Mouse (Mus musculus) T-helper 1 cell (primary cell): ENCODE data around the gene March10.

Experiments used
- in situ Hi-C: fragments of 300-600 bp; cut with MboI, MseI; formaldehyde crosslinking; loops from one replicate; pipeline ENCODE4 v1.15.1; 2025; ENCODE audit warnings: high pct_unique_total_duplicates

The March10 gene

DNA sequence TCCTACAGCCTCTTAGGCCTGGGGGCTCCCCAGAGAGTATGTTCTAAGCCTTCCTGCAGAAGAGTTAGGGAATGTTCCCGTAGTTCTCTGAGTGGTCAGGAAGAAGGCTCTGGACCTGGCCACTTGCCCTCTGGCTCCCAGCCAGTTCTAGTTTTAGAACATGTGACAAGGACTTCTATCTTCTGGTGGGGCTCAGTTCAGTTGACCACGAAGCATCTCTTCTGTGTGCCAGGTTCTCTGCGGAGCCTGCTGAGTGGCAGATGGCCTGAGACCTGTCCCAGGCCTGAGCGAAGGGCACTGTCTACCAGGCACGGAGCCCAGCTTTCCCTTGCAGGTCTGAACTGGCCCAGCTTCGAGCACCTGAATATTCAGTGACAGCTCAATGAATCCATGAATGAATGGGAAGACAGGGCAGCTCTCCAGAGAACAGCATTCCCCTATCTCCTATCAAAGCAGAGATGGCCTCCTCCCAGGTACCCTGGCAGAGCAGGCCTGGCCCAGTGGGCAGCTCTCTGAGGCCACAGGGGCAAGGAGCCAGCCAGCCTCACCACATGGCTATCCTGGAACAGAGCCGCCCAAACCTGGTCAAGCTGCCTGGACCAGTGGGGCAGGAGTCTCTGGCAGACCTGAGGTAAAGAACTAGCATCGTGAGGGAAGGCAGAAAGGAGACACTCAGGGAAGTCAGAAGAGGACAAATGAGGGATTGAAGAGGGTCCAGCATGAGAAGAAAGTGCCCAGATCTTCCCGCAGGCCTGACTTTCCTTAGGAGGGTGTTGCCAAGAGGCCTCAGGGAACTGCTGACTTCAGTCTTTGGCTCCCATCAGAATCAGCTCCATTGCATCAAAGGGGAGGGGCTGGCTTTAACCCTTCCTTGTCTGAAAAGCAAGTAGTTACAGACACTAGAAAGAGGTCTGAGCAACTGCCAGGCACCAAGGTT is 103.3 kb downstream of the March10 start:
- in situ Hi-C loops: no loop called here

- in situ Hi-C loops: no loop called here
Measured at GRCm38 (mm10) chr11:105352152-105352551, 104.4 kb downstream of the March10 start.

DNA sequence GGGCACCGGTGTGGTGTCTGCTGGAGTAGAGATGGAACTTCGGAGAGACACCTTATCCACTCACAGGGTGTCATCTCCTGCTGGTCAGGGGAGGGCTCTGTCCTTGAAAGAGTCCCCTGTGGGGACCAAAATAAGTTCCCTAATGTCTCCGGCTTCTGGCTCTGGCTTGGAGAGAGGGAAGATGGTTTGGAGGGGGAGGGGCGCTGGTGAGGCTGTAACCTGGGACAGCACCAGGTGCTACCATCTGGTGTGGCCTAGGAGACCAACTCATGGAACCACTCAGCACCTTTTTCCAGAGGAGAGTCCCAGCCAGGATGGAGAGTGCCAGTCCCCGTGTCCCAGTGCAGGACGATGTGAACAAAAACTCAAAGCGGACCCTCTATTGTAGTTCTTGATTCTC is 105.9 kb downstream of the March10 start:
- in situ Hi-C loops: no loop called here

DNA sequence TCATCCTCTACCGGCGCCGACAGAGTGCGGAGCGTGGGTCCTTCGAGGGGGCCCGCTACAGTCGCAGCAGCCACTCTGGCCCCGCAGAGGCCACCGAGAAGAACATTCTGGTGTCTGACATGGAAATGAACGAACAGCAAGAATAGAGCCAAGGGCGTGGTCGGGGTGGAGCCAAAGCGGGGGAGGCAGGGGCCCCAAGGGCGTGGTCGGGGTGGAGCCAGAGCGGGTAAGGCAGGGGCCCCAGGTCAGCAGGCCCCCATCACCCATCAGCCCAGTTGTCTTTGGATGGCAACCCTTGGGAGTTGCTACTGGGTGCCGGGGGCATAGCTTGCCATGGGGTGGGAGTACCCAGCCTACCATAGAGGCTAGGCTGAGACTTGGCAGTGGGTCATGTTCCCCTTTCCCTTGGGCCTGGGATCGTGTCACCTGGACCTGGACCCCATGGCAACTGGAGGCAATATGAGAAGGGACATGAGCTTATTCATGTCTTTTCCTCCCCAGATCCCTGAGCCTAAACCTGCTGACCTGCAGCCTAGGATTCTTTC is 106.7 kb downstream of the March10 start:
- in situ Hi-C loops: loop anchor here (5.0 kb wide), 1 partner anchor 242 kb away; no protein-coding TSS in a partner anchor

GRCm38 (mm10) chr11:105348495-105348982 is 108.0 kb downstream of the March10 start:
- in situ Hi-C loops: loop anchor here (5.0 kb wide), 1 partner anchor 244 kb away; no protein-coding TSS in a partner anchor

GRCm38 (mm10) chr11:105347162-105348161 is 109.1 kb downstream of the March10 start:
- in situ Hi-C loops: loop anchor here (5.0 kb wide), 1 partner anchor 245 kb away; no protein-coding TSS in a partner anchor

DNA sequence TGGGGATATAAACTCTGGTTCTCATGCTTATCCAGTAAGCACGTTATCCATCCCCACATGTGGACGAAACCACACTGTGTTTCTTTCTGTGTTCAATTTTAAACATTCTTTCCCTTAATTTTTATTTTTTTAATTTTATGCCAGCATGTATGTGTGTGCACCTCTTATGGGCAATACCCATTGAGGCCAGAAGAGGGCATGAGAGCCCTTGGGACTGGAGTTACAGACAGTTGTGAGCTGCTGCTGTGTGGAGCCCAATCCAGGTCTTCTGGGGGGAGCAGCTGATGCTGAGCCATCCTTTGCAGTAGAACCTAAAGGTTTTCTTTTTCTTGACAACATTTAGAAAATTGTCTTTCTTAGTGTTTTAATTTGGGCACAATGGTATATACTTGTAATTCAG is 111.3 kb downstream of the March10 start:
- in situ Hi-C loops: loop anchor here (5.0 kb wide), 1 partner anchor 247 kb away; no protein-coding TSS in a partner anchor

DNA sequence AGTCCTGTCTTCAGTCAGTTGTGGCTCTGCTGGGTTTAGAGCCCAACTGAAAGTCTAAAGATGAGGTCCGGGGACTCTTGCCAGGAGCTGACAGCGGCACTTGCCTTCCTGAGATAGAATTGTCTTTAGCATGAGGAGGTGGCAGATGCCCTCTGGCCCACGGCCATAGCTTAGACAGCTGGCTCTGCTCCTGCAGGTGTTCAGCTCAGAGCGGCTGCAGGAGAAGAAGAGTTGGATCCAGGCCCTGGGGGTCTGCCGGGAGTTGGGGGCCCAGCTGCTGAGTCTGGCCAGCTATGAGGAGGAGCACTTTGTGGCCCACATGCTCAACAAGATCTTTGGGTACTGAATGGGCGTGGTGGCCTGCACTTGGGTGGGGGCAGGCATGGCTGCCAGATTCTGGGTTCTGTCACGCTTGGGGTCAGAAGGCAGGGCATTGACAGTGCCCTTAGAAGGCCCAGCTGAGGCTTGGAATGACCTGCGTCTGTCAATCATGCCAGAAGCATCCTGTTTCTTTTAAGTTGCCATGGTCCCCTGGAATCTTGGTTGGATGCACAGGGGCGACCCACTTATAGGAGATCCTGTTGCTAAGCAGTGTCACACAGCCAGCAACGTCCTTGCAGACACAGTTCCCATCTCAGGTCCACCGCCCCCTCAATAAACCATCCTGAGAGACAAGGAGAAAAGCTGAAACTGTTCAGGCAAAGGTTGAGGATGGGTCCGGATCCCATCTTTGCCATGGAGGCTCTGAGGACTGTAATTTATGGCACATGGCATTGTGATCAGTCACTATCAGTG is 117.7 kb downstream of the March10 start:
- in situ Hi-C loops: no loop called here

DNA sequence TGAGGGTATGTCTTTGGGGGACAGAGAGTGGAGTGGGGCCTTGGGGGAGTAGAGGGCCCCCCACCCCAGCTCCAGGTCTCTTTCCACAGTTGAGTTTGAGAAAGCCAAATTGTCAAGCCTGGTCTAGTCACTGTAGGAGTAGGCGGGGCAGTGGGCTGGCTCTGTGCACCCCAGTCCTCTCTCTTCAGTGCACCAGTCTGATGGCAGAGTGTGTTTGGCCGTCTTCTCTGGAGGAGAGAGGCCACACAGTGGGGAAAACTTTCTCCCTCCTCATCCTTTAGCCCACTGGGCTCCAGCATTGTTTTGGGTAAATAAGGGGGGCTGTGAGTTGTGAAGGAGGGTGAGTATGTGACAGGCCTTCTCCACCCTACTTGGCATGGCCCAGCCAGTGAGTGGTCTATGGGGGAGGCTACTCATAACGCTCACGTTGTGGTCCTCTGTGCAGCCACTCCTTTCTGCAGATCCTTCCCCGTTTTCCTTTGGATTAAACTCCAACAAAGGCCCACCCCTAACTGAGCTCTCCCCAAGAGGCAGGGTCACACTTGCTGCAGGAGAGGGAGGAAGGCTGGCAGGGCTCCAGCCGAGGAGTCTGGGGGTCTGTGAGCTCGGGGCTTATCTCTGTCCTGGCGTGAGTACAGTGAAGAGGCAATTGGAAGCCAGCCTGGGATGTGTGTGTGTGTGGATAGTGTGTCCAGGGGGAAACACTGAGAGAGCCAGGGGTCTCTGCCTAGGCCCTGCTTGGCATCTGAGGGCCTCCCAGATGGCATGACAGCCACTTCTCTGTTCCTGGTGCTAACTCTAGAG is 122.5 kb downstream of the March10 start:
- in situ Hi-C loops: no loop called here

- in situ Hi-C loops: no loop called here
Measured at GRCm38 (mm10) chr11:105332468-105332867, 124.1 kb downstream of the March10 start.

- in situ Hi-C loops: no loop called here
Measured at GRCm38 (mm10) chr11:105331732-105332131, 124.8 kb downstream of the March10 start.

- in situ Hi-C loops: no loop called here
Measured at GRCm38 (mm10) chr11:105331129-105331528, 125.4 kb downstream of the March10 start.

DNA sequence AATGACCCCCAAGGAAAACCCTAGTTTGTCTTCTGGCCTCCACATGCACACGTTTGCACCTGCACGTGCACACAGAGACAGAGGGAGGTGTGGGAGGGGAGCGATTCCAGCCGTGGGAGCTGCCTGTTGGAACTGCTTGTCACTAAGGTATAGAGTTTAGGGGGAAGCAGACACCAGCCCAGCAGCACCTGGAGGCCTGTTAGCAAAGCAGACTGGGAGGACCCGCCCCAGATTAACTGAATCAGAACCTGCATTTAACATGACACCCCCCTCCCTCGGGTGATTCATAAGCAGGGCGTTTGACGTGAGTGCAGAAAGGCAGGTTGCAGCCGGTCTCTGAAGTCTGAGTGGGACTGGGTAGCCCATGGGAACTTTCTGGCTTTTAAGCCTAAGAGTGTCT is 126.6 kb downstream of the March10 start:
- in situ Hi-C loops: no loop called here

DNA sequence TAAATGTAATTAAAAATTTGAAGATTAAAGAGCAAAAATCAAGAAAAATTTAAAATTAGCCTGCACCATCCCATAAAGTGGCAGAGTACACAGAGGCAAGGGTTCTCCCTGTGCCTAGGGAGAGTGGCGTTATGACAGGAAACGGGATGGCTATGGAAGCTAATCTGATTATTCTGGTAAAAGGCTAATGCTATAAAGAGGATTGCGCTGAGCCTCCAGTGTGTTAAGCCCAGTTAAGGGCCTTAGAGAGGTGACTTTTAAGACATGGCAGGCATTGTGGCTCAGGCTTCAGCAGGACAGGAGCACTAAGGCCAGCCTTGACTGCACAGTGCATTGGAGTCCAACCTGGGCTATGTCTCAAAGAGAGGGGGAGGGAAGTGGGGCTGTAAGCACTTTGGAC is 129.4 kb downstream of the March10 start:
- in situ Hi-C loops: no loop called here

GRCm38 (mm10) chr11:105323530-105323929 is 133.0 kb downstream of the March10 start:
- in situ Hi-C loops: no loop called here

DNA sequence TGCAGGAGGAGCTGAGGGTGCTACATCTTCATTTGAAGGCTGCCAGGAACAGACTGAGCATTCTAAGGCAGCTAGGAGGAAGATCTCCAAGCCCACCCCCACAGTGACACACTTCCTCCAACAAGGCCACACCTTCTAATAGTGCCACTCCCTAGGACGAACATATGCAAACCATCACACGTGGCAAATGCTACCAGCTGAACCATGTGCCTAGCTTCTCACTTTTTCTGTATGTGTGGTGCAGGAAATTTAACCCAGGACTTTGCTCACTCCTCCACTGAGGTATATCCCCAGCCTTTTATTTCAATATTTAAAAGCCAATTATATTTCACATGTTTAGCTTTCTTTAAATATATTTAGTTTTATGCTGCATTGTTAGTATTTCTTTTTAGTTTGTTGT is 135.4 kb downstream of the March10 start:
- in situ Hi-C loops: no loop called here

DNA sequence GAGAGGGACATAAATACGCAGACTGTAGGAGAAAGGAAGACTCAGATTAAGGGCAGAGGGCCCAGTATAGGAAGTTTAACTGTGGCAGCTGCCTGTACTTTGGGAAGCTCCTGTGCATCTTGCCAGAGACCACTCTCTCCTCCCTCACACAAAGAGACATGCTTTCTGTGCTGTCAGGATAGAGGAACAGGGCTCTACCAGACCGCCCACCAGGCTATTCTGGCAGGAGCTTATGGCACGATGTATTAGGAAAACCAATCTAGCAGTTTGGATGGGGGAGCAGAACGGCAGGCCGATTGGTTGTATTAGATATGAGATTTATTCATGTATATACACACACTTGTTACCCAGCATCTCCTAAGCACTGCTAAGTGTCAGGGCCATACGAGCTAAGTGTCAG is 138.8 kb downstream of the March10 start:
- in situ Hi-C loops: no loop called here

DNA sequence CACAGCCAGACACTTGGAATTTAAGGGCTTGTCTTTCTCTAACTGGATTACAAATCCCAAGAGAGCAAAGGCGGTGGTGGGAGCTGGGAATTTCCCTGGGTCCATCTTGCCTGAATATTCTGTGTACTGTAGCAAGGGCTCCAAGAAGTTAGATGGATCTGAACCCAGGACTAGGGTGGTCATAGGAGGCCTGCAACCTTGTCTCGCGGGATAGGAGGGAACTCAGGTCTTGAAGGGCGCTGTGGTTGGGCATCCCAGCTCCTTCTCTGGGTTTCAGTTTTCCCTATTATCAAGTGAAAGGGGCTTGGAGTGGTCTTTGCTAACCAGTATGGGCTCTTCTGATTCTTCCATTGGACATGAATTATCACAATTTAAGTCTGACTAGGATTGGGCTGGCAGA is 140.4 kb downstream of the March10 start:
- in situ Hi-C loops: no loop called here

GRCm38 (mm10) chr11:105315296-105315695 is 141.2 kb downstream of the March10 start:
- in situ Hi-C loops: no loop called here

- in situ Hi-C loops: no loop called here
Measured at GRCm38 (mm10) chr11:105313633-105314014, 142.9 kb downstream of the March10 start.
